Mouse (Mus musculus) heart, postnatal 0 days (tissue): ENCODE data around the gene Scrn3. TPM values are rescaled to one million over a fixed set of nuclear protein-coding genes. Genes with fewer than 3 reads are reported as not detected.

Experiments
- ATAC-seq: fragments of 200-750 bp; cut with Nextera tagmentation; 2 replicates; pipeline ENCODE4 v1.8.0; 2017; ENCODE audit warnings: low read depth, moderate number of reproducible peaks, moderate library complexity; ENCODE audit not compliant: insufficient read depth
- DNase-seq: peaks from one replicate; pipeline ENCODE4 v3.0.0-alpha.2; 2016; ENCODE audit warnings: low spot score
- H3K27ac ChIP-seq: fragments of 300-500 bp; sonication (generic); 2 replicates; pipeline ENCODE4 v1.5.1; 2014; ENCODE audit warnings: low read depth, mild to moderate bottlenecking
- H3K27me3 ChIP-seq: fragments of 300-500 bp; sonication (generic); 2 replicates; pipeline ENCODE4 v1.6.1; 2014; ENCODE audit warnings: low read length, mixed read lengths; ENCODE audit not compliant: control insufficient read depth, insufficient read depth
- H3K36me3 ChIP-seq: fragments of 300-500 bp; sonication (generic); replicated peaks from 2 replicates; pipeline ENCODE4 v1.6.1; 2014; ENCODE audit warnings: low read length, mixed read lengths; ENCODE audit not compliant: control insufficient read depth, insufficient read depth
- H3K4me1 ChIP-seq: fragments of 300-500 bp; sonication (generic); 2 replicates; pipeline ENCODE4 v1.6.1; 2014; ENCODE audit warnings: antibody characterized with exemption; ENCODE audit not compliant: control insufficient read depth, insufficient read depth
- H3K4me2 ChIP-seq: fragments of 300-500 bp; sonication (generic); 2 replicates; pipeline ENCODE4 v1.6.1; 2014; ENCODE audit warnings: low read depth, mild to moderate bottlenecking, low read length, moderate library complexity
- H3K4me3 ChIP-seq: fragments of 300-500 bp; sonication (generic); 2 replicates; pipeline ENCODE4 v1.5.1; 2014; ENCODE audit warnings: low read depth, low read length
- H3K9ac ChIP-seq: fragments of 300-500 bp; sonication (generic); replicated peaks from 2 replicates; pipeline ENCODE4 v1.6.1; 2014; ENCODE audit warnings: low read depth, low read length, mixed read lengths
- H3K9me3 ChIP-seq: fragments of 300-500 bp; sonication (generic); replicated peaks from 2 replicates; pipeline ENCODE4 v1.6.1; 2016; ENCODE audit warnings: low read length; ENCODE audit not compliant: control insufficient read depth
- CTCF ChIP-seq: IDR thresholded peaks from 2 replicates; pipeline ENCODE4 v1.5.1; 2016; ENCODE audit warnings: antibody characterized with exemption, control low read depth, low read depth
- EP300 ChIP-seq: IDR thresholded peaks from 2 replicates; pipeline ENCODE4 v1.6.1; 2016; ENCODE audit warnings: antibody characterized with exemption, low read depth
- WGBS: fragments of 180-500 bp; shearing (Covaris S2); extraction: QIAGEN DNeasy Blood & Tissue Kit; methylation state at CpG from one replicate; pipeline ENCODE4 v1.1.7; 2014; 5-methylcytosine and 5-hydroxymethylcytosine counted together
- polyA plus RNA-seq: library from polyadenylated mRNA; unstranded; fragments of >200 nt; fragmentation: Nextera tagmentation; extraction: Ambion mirVana; gene quantifications from 2 replicates; pipeline ENCODE4 v1.2.1, GENCODE M21; 2015
- total RNA-seq: library from RNA; depleted of rRNA; stranded (reverse); fragments of >200 nt; gene quantifications from 2 replicates; pipeline ENCODE4 v1.2.3, GENCODE M21; 2014; ENCODE audit warnings: low replicate concordance

Scrn3 gene
- total and polyA plus RNA-seq, 2 experiments from 2014 or later, result 13.8 to 16.3 TPM

- H3K4me3 ChIP-seq, result no peak overlapping the region
- H3K4me2 ChIP-seq, result no peak overlapping the region
- H3K36me3 ChIP-seq, result 0 out of 2 replicates have a peak, but pooled peaks cover 1% of the 10 kb centered on the region
- H3K27ac ChIP-seq, result no peak overlapping the region
- ATAC-seq, result no peak
- no peaks in the 10 kb centered on the region for H3K4me1 ChIP-seq
- no peak overlapping the region for H3K9ac ChIP-seq
- DNase-seq, result no peak
- TF ChIP-seq CTCF, result no peak
- TF ChIP-seq EP300, result no peak
- no peaks in the 10 kb centered on the region for H3K9me3 ChIP-seq
- H3K27me3 ChIP-seq, result no peaks in the 10 kb centered on the region
- 82% methylated on average over 6 of the region's 6 CpGs for WGBS
Measured at GRCm38 (mm10) chr2:73348221-73348620, 35.8 kb downstream of the Scrn3 start.

- no peaks in the 10 kb centered on the region for H3K27me3 ChIP-seq
- no peaks in the 10 kb centered on the region for H3K9me3 ChIP-seq
- H3K36me3 ChIP-seq, result 0 out of 2 replicates have a peak, but pooled peaks cover 9% of the 10 kb centered on the region
- peak overlapping the region; percentile 22 for H3K4me3 ChIP-seq
- DNase-seq (no peak), ATAC-seq (no peak)
- TF ChIP-seq CTCF, result no peak
- no peak for TF ChIP-seq EP300
- H3K4me1 ChIP-seq, result no peaks in the 10 kb centered on the region
- no peak overlapping the region for H3K9ac ChIP-seq
- peak overlapping the region; percentile 49 for H3K4me2 ChIP-seq
- WGBS, result 41% methylated on average over 5 of the region's 5 CpGs
- peak overlapping the region; percentile 62 for H3K27ac ChIP-seq
Measured at GRCm38 (mm10) chr2:73351496-73351895, 39.1 kb downstream of the Scrn3 start.

GRCm38 (mm10) chr2:73351927-73352374 is 39.5 kb downstream of the Scrn3 start:
- H3K36me3 ChIP-seq, result 0 out of 2 replicates have a peak, but pooled peaks cover 12% of the 10 kb centered on the region
- H3K27ac ChIP-seq, result peak overlapping the region; percentile 62
- no peaks in the 10 kb centered on the region for H3K9me3 ChIP-seq
- ATAC-seq, result peak; percentile 44; the same call in 1 of the 2 replicates
- H3K27me3 ChIP-seq, result no peaks in the 10 kb centered on the region
- 17% methylated on average over 7 of the region's 7 CpGs for WGBS
- TF ChIP-seq CTCF, result no peak
- no peak for TF ChIP-seq EP300
- peak overlapping the region; percentile 22 for H3K4me3 ChIP-seq
- peak; percentile 55 for DNase-seq
- no peaks in the 10 kb centered on the region for H3K4me1 ChIP-seq
- H3K4me2 ChIP-seq, result peak overlapping the region; percentile 49
- H3K9ac ChIP-seq, result no peak overlapping the region

GRCm38 (mm10) chr2:73357004-73357403 is 44.6 kb downstream of the Scrn3 start:
- Histone ChIP-seq H3K9me3 (no peaks in the 10 kb centered on the region), H3K9ac (no peak overlapping the region), H3K4me2 (0 out of 2 replicates have a peak overlapping the region, but pooled peaks have one; percentile 17), H3K4me3 (no peak overlapping the region), H3K4me1 (no peaks in the 10 kb centered on the region), H3K36me3 (0 out of 2 replicates have a peak, but pooled peaks cover 14% of the 10 kb centered on the region), H3K27ac (no peak overlapping the region), H3K27me3 (no peaks in the 10 kb centered on the region)
- TF ChIP-seq CTCF (no peak), EP300 (no peak)
- ATAC-seq (no peak), DNase-seq (no peak)
- WGBS, result 69% methylated on average over 18 of the region's 18 CpGs

GRCm38 (mm10) chr2:73359941-73360340 is 47.5 kb downstream of the Scrn3 start:
- no peaks in the 10 kb centered on the region for H3K9me3 ChIP-seq
- H3K9ac ChIP-seq, result no peak overlapping the region
- H3K4me1 ChIP-seq, result no peaks in the 10 kb centered on the region
- no peaks in the 10 kb centered on the region for H3K27me3 ChIP-seq
- no peak overlapping the region for H3K4me3 ChIP-seq
- H3K36me3 ChIP-seq, result 0 out of 2 replicates have a peak, but pooled peaks cover 7% of the 10 kb centered on the region
- H3K27ac ChIP-seq, result no peak overlapping the region
- 77% methylated on average over 5 of the region's 5 CpGs for WGBS
- no peak overlapping the region for H3K4me2 ChIP-seq
- ATAC-seq, result no peak
- no peak for TF ChIP-seq CTCF
- no peak for TF ChIP-seq EP300
- no peak for DNase-seq

- H3K4me1 ChIP-seq, result no peaks in the 10 kb centered on the region
- no peak overlapping the region for H3K27ac ChIP-seq
- no peaks in the 10 kb centered on the region for H3K27me3 ChIP-seq
- ATAC-seq, result no peak
- H3K36me3 ChIP-seq, result 0 out of 2 replicates have a peak, but pooled peaks cover 7% of the 10 kb centered on the region
- DNase-seq, result no peak
- no peak overlapping the region for H3K4me3 ChIP-seq
- 88% methylated on average over 2 of the region's 2 CpGs for WGBS
- H3K9me3 ChIP-seq, result no peaks in the 10 kb centered on the region
- no peak overlapping the region for H3K9ac ChIP-seq
- TF ChIP-seq CTCF, result no peak
- no peak for TF ChIP-seq EP300
- no peak overlapping the region for H3K4me2 ChIP-seq
Measured at GRCm38 (mm10) chr2:73360536-73360935, 48.1 kb downstream of the Scrn3 start.
